Mouse (Mus musculus): Measurements from ENCODE around the gene Zfp704. TPM values are rescaled to one million over a fixed set of nuclear protein-coding genes. Genes with fewer than 3 reads are reported as not detected.

Gene Zfp704
- total RNA-seq, 2 experiments from 2014 or later = 13.4 to 16.6 TPM

DNA sequence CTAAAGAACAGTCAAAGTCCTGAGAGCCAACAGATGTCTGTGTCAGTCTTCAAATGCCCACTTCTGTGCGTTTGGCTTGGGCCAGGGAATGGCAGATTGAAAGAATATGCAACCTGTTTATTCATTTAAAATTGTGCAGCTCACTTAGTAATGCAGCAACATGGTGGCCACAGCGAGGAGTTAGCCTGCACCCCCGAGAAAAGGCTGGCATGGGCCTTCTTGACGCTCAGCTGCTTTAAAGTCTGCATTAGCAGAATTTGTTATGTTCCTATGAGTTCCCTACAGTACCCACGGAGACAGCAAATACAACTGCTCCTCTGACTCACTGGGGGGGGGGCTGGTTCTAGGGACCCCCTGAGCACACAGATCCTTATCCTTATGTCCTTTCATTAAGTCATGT is 184.2 kb downstream of the Zfp704 start:
- DNase-seq = no peak

DNA sequence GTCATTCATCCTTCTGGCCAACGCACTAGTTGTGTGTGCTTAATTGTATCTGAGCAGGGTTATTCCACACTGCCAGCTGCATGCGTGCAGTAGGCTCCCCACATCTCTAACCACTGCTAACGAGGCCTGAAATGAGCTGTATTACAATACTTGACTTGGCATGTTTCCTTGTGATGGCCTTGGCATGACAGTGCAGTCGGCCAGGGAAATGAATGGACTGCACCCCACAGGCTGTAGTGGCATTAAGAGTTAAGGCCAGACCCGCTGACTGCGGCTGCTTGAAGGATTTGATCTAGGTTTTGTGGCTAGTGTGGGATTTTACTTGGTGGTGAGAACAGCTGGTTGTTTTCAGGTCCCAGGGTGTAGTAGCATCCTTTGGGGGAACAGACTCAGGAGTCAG is 185.2 kb downstream of the Zfp704 start:
- DNase-seq = no peak

DNA sequence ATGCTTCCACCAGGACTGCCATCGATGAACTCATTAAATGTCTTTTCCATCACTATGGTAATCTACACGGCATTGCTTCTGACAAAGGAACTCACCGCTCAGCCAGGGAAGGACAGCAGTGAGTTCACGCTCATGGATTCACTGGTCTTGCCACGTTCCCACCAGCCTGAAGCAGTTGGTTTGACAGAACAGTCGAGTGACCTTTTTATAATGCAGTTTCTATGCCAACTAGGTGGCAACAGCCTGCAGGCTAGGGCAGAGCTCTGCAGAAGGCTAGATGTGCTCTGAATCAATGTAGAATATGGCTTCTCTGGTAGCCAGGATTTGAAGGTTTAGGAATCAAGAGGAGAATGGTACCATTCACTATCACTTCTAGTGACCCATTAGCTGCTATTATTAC is 186.2 kb downstream of the Zfp704 start:
- no peak for DNase-seq

GRCm38 (mm10) chr3:9408896-9409295 is 201.0 kb downstream of the Zfp704 start:
- DNase-seq = no peak

GRCm38 (mm10) chr3:9407801-9408200 is 202.1 kb downstream of the Zfp704 start:
- no peak for DNase-seq

GRCm38 (mm10) chr3:9407119-9407546 is 202.8 kb downstream of the Zfp704 start:
- no peak for DNase-seq

DNA sequence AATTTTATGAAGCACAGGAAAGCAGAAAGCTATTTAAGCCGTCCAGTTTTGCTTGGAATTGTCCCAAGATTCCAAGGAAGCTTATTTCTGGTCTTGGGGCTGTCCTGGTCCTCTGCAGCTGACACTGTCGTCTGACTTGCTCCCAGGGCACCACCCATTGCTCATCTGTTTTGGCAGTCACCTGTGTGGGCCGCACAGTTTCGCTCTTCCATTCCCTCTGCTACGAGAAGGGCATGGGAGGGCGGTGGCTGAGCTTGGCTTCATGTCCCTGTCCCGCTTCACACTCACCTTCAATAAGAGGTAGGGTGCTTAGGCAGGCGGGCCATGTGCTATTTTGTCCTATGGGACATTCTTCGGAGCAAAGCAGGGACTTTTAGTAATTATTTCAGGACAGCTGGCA is 204.5 kb downstream of the Zfp704 start:
- no peak for DNase-seq

DNA sequence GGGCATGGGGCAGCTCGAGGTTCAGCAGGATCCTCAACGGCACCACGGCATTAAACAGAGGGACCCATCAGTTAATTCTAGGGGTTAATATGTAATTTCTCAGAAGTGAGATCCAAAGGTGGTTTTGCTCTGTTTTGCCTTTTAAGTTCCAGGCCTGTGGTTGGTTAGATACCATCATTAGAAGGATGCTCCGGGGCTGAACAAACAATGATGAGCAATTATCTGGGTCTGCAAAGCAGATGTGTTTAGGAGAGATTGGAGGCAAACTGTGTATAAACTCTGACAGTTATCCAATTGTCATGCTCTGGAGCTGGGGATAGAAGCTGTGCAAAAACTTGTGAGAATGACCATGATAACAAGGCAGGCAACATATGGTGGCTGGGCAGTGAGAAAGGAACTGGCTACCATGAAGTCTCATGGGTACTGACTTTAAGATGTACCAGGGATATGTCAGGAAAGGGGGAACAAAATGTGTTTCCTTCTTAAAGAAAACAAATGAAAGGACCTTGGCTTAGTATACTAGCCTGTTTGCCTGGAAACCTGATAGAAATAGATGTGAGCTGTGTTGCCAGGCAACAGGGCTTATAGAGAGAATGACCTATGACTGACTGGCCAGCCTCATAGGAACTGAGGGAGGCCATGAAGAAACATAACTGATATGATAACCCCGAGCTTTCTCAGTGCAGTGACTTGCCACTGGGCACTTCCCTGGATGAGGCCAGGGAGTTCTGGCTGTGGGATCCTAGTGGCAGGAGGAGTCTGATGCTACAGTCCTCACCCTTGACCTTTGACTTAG is 206.4 kb downstream of the Zfp704 start:
- no peak for DNase-seq

DNA sequence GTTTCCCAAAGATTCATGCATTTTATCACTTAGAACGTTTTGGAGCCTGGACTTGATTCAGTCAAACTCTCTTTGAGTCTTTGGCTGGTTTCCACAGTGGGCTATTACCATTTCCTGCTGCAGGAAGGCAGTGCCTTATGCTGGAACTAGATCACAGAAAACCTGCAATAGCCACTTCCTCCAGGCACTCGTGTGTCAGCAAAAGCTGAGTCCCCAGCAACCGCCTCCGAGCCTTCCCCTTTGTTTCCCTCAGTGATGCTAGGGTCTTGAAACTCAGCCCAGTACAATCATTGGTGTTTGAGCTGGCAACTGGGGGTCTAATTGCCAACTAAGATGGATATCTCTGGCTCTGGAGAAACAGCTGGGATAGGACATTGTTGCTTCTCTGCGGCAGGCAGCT is 207.0 kb downstream of the Zfp704 start:
- DNase-seq = no peak

- no peak for DNase-seq
Measured at GRCm38 (mm10) chr3:9402345-9402744, 207.5 kb downstream of the Zfp704 start.

- DNase-seq = no peak
Measured at GRCm38 (mm10) chr3:9401685-9402084, 208.2 kb downstream of the Zfp704 start.

DNA sequence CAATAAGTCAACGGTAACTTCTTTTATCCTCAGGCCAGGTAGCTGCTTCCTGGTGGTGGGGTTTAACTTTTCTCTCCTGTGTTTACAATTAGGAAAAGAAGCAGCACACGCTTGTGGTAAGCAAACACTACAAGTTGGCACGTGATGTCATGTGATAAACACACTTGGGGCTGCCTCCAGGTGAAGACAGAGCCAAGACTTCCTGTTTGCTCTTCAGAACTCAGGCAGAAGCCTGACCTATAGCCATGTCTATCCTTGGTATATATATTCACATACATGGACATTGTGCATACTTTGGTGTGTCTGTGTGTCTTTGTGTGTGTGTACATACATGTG is 209.0 kb downstream of the Zfp704 start:
- DNase-seq = no peak

DNA sequence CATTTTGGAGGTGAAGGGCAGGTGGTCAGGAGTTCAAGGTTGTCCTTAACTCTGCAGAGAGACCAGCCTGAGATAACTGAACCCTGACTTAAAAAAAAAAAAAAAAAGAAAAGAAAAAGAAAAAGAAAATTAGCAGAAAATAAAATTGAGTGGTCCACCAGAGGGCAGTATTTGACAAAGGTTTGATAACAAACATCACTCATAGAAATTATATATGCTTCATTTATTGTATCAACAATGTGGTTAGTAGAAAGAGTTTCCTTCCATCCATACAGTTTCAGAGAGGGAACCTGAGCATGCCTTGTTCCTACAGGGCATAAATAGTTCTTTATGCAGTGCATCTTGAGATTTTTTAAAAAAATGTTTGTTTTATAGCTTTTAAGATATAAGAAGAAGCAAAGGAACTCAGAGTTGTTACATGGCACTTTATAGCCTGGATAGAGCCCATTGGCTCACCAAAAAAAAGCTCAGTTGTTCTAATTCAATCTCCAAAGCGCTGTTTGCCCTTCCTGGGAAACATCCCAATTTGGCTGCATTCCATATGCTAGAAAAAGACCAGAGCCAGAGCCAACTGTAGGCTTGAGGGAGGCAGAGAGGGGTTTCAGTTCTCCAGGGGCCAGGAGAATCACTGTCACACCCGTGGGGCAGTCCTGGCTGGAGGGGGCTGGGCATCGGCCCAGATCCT is 209.5 kb downstream of the Zfp704 start:
- DNase-seq = no peak

GRCm38 (mm10) chr3:9398271-9398670 is 211.6 kb downstream of the Zfp704 start:
- DNase-seq = no peak
